Mouse (Mus musculus) lung, embryonic 14.5 days (tissue): ENCODE measurements at regions not wholly inside any gene's neighbourhood (a gene's known extent, or its start where the extent isn't known, plus 50 kb on each side); places are given as distances from the start of the nearest gene placed in this dataset.

Experiments used
- ATAC-seq: fragments of 200-750 bp; cut with Nextera tagmentation; 2 replicates; pipeline ENCODE4 v1.8.0; 2017; ENCODE audit warnings: mild to moderate bottlenecking, moderate TSS enrichment, moderate library complexity; ENCODE audit not compliant: insufficient read depth
- DNase-seq: peaks from one replicate; pipeline ENCODE4 v3.0.0-alpha.2; 2015
- H3K27ac ChIP-seq: fragments of 300-500 bp; sonication (generic); 2 replicates; pipeline ENCODE4 v1.5.1; 2014; ENCODE audit warnings: low read depth, mild to moderate bottlenecking, moderate library complexity
- H3K27me3 ChIP-seq: fragments of 300-500 bp; sonication (generic); 2 replicates; pipeline ENCODE4 v1.6.1; 2014; ENCODE audit warnings: low read length, control low read depth; ENCODE audit not compliant: insufficient read depth
- H3K36me3 ChIP-seq: fragments of 300-500 bp; sonication (generic); 2 replicates; pipeline ENCODE4 v1.6.1; 2014; ENCODE audit warnings: control low read depth; ENCODE audit not compliant: insufficient read depth
- H3K4me1 ChIP-seq: fragments of 300-500 bp; sonication (generic); 2 replicates; pipeline ENCODE4 v1.6.1; 2014; ENCODE audit warnings: antibody characterized with exemption, control low read depth; ENCODE audit not compliant: insufficient read depth
- H3K4me2 ChIP-seq: fragments of 300-500 bp; sonication (generic); 2 replicates; pipeline ENCODE4 v1.6.1; 2014; ENCODE audit warnings: mild to moderate bottlenecking
- H3K4me3 ChIP-seq: fragments of 300-500 bp; sonication (generic); 2 replicates; pipeline ENCODE4 v1.5.1; 2014; ENCODE audit warnings: low read depth, low read length
- H3K9ac ChIP-seq: fragments of 300-500 bp; sonication (generic); 2 replicates; pipeline ENCODE4 v1.6.1; 2014
- H3K9me3 ChIP-seq: fragments of 300-500 bp; sonication (generic); 2 replicates; pipeline ENCODE4 v1.6.1; 2016; ENCODE audit warnings: low read depth, low read length, control low read depth
- CTCF ChIP-seq: IDR thresholded peaks from 2 replicates; pipeline ENCODE4 v1.5.1; 2016; ENCODE audit warnings: antibody characterized with exemption, low read depth
- WGBS: fragments of 180-500 bp; shearing (Covaris S2); extraction: QIAGEN DNeasy Blood & Tissue Kit; methylation state at CpG from one replicate; pipeline ENCODE4 v1.1.7; 2014; 5-methylcytosine and 5-hydroxymethylcytosine counted together

DNA sequence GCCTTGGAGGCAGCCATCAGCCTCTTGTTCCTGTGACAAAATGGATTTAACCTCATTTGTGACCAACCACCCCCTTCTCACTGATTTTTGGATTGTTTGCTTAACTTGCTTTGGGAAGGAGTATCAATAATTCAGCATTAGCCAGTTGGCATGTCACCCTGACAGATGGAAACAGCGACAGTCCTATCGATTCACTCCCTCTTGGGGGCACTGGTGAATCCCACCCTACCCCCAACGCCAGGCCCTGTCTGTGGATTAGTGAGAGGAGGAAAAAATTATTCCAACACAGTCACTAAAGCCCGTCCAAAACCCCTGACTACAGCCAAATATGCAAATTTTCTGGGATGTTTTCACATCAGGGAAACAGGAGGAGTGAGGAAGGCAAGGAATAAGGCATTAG lies 55.1 kb upstream of the B3gat2 start:
- no peaks in the 10 kb centered on the region for H3K4me1 ChIP-seq
- no peaks in the 10 kb centered on the region for H3K36me3 ChIP-seq
- no peaks in the 10 kb centered on the region for H3K9me3 ChIP-seq
- ATAC-seq (no peak), DNase-seq (no peak)
- H3K27me3 ChIP-seq, result no peaks in the 10 kb centered on the region
- H3K27ac ChIP-seq, result no peak overlapping the region
- WGBS, result 46% methylated on average over 4 of the region's 4 CpGs
- H3K4me2 ChIP-seq, result no peak overlapping the region
- TF ChIP-seq CTCF, result no peak
- no peak overlapping the region for H3K9ac ChIP-seq
- H3K4me3 ChIP-seq, result no peak overlapping the region
